Mouse (Mus musculus): ENCODE results near the gene Cnn1.

GRCm38 (mm10) chr9:22134988-22135643 lies 36.1 kb downstream of the Cnn1 start:
- TF ChIP-seq CTCF (IDR thresholded peaks at IDR 0.05; ENCODE audit: low read depth), result no peak
- TF ChIP-seq EP300 (optimal IDR thresholded peaks at IDR 0.05), result no peak
